Mouse (Mus musculus) myocyte (in vitro differentiated cells): Measurements from ENCODE around the gene Olfr520.

ENCODE experiments used
- E2F4 ChIP-seq: IDR thresholded peaks from one replicate; pipeline ENCODE4 v1.6.1; 2011; ENCODE audit warnings: mild to moderate bottlenecking, control low read depth, moderate library complexity; ENCODE audit not compliant: insufficient read depth
- MAX ChIP-seq: IDR thresholded peaks from one replicate; pipeline ENCODE4 v1.6.1; 2011; ENCODE audit warnings: low read depth, mild to moderate bottlenecking, control low read depth
- MYOD1 ChIP-seq, 3 experiments: IDR thresholded peaks; one replicate each; pipeline ENCODE4 v1.6.1; 2011; ENCODE audit warnings: control low read depth in 2 of 3, low read depth in 2 of 3, mild to moderate bottlenecking in 2 of 3, moderate library complexity in 1 of 3; ENCODE audit not compliant: insufficient read length in 2 of 3, control insufficient read depth in 1 of 3
- POLR2A ChIP-seq: IDR thresholded peaks from one replicate; pipeline ENCODE4 v1.6.1; 2011; ENCODE audit warnings: low read depth, mild to moderate bottlenecking, control low read depth, moderate library complexity; ENCODE audit not compliant: insufficient read length
- REST ChIP-seq: IDR thresholded peaks from one replicate; pipeline ENCODE4 v1.6.1; 2011; ENCODE audit warnings: mild to moderate bottlenecking, control low read depth, moderate library complexity; ENCODE audit not compliant: insufficient read depth, insufficient read length
- SRF ChIP-seq: IDR thresholded peaks from one replicate; pipeline ENCODE4 v1.6.1; 2011; ENCODE audit warnings: low read depth; ENCODE audit not compliant: control insufficient read depth, insufficient read length
- TCF12 ChIP-seq: IDR thresholded peaks from one replicate; pipeline ENCODE4 v1.6.1; 2011; ENCODE audit warnings: mild to moderate bottlenecking, control low read depth; ENCODE audit not compliant: poor library complexity, insufficient read depth, severe bottlenecking
- USF1 ChIP-seq: IDR thresholded peaks from one replicate; pipeline ENCODE4 v1.6.1; 2011; ENCODE audit warnings: low read depth, mild to moderate bottlenecking, control low read depth, moderate library complexity

DNA sequence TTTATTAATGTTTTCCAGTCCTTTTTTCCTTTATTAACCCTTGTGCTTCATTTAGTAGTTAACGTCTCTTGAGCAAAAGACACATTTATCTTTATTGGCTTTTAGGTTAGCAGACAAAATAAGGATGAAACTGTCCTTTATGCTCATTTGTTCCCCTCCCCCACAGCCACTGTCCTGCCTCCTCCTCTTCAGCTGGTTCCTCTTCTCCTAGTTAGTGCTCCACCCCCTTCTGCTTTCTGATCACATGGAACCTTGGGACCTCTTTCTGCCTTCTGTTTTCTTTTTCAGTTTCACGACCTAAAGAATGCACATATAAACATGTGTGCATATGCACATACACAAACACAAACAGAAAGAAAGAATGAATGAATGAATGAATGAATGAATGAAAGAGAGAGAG lies 51.8 kb downstream of the Olfr520 start:
- no peak for TF ChIP-seq POLR2A
- TF ChIP-seq MYOD1 (IDR thresholded peaks at IDR 0.05; ENCODE audit: control insufficient read depth in 1 of 3, insufficient read length in 2 of 3, low read depth in 2 of 3), result no peak
- no peak for TF ChIP-seq MAX
- no peak for TF ChIP-seq SRF
- TF ChIP-seq USF1, result no peak
- no peak for TF ChIP-seq TCF12
- no peak for TF ChIP-seq REST
- no peak for TF ChIP-seq E2F4
